Mouse (Mus musculus): ENCODE measurements around the gene Satb1. TPM values are rescaled to one million over a fixed set of nuclear protein-coding genes. Genes with fewer than 3 reads are reported as not detected.

The Satb1 gene
- polyA plus RNA-seq, 1 experiment from 2014 or later: 19.7 TPM

- H3K9me3 ChIP-seq: no peaks in the 10 kb centered on the region
- no peak overlapping the region for H3K27ac ChIP-seq
- H3K4me1 ChIP-seq: peaks cover 15% of the 10 kb centered on the region
- DNase-seq (ENCODE audit: extremely low spot score, low spot score): no peak
- H3K4me3 ChIP-seq: no peak overlapping the region
- peaks cover 55% of the 10 kb centered on the region for H3K36me3 ChIP-seq (replicated peaks)
- WGBS: 79% methylated on average over 2 of the region's 2 CpGs
- H3K27me3 ChIP-seq (ENCODE audit: poor library complexity, severe bottlenecking): no peaks in the 10 kb centered on the region
Observed at GRCm38 (mm10) chr17:51786050-51786449, 47.0 kb downstream of the Satb1 start.

- 90% methylated on average over 9 of the region's 9 CpGs for WGBS
- Histone ChIP-seq H3K4me1 (peaks cover 5% of the 10 kb centered on the region), H3K27me3 (ENCODE audit: poor library complexity, severe bottlenecking) (no peaks in the 10 kb centered on the region), H3K27ac (no peak overlapping the region), H3K9me3 (no peaks in the 10 kb centered on the region), H3K4me3 (no peak overlapping the region), H3K36me3 (replicated peaks) (peaks cover 55% of the 10 kb centered on the region)
- DNase-seq (ENCODE audit: extremely low spot score, low spot score): no peak
Observed at GRCm38 (mm10) chr17:51784935-51785334, 48.2 kb downstream of the Satb1 start.

- DNase-seq (ENCODE audit: extremely low spot score, low spot score): no peak
- no peaks in the 10 kb centered on the region for H3K27me3 ChIP-seq (ENCODE audit: poor library complexity, severe bottlenecking)
- 91% methylated on average over 8 of the region's 8 CpGs for WGBS
- no peaks in the 10 kb centered on the region for H3K4me1 ChIP-seq
- H3K4me3 ChIP-seq: no peak overlapping the region
- no peak overlapping the region for H3K27ac ChIP-seq
- H3K9me3 ChIP-seq: no peaks in the 10 kb centered on the region
- peaks cover 50% of the 10 kb centered on the region for H3K36me3 ChIP-seq (replicated peaks)
Observed at GRCm38 (mm10) chr17:51783591-51784279, 49.4 kb downstream of the Satb1 start.

GRCm38 (mm10) chr17:51780036-51780435 is 53.1 kb downstream of the Satb1 start:
- no peak for DNase-seq (ENCODE audit: extremely low spot score, low spot score)
- Histone ChIP-seq H3K27ac (no peak overlapping the region), H3K4me3 (no peak overlapping the region), H3K27me3 (ENCODE audit: poor library complexity, severe bottlenecking) (no peaks in the 10 kb centered on the region), H3K4me1 (peaks cover 7% of the 10 kb centered on the region), H3K9me3 (no peaks in the 10 kb centered on the region), H3K36me3 (replicated peaks) (peaks cover 40% of the 10 kb centered on the region)
- WGBS: 93% methylated on average over 11 of the region's 11 CpGs

GRCm38 (mm10) chr17:51778961-51779360 is 54.1 kb downstream of the Satb1 start:
- Histone ChIP-seq H3K4me1 (peaks cover 7% of the 10 kb centered on the region), H3K4me3 (no peak overlapping the region), H3K9me3 (no peaks in the 10 kb centered on the region), H3K36me3 (replicated peaks) (peaks cover 37% of the 10 kb centered on the region), H3K27ac (no peak overlapping the region), H3K27me3 (ENCODE audit: poor library complexity, severe bottlenecking) (no peaks in the 10 kb centered on the region)
- 82% methylated on average over 2 of the region's 2 CpGs for WGBS
- DNase-seq (ENCODE audit: extremely low spot score, low spot score): no peak

- no peak for DNase-seq (ENCODE audit: extremely low spot score, low spot score)
- WGBS: 97% methylated on average over 1 of the region's 1 CpGs
Observed at GRCm38 (mm10) chr17:51777813-51778212, 55.3 kb downstream of the Satb1 start.

GRCm38 (mm10) chr17:51775070-51775881 is 57.8 kb downstream of the Satb1 start:
- no peaks in the 10 kb centered on the region for H3K9me3 ChIP-seq
- 71% methylated on average over 18 of the region's 18 CpGs for WGBS
- no peak for DNase-seq (ENCODE audit: extremely low spot score, low spot score)
- H3K27ac ChIP-seq: 0 out of 2 replicates have a peak overlapping the region, but pooled peaks have one; percentile 51
- no peak overlapping the region for H3K4me3 ChIP-seq
- H3K36me3 ChIP-seq (replicated peaks): peaks cover 31% of the 10 kb centered on the region
- no peaks in the 10 kb centered on the region for H3K27me3 ChIP-seq (ENCODE audit: poor library complexity, severe bottlenecking)
- peaks cover 7% of the 10 kb centered on the region for H3K4me1 ChIP-seq

More at GRCm38 (mm10) chr17:51777813-51778212, 55.3 kb downstream of the Satb1 start:
- no peak overlapping the region for H3K27ac ChIP-seq
- peaks cover 37% of the 10 kb centered on the region for H3K36me3 ChIP-seq (replicated peaks)
- no peak overlapping the region for H3K4me3 ChIP-seq
- peaks cover 7% of the 10 kb centered on the region for H3K4me1 ChIP-seq
- no peaks in the 10 kb centered on the region for H3K9me3 ChIP-seq
- no peaks in the 10 kb centered on the region for H3K27me3 ChIP-seq (ENCODE audit: poor library complexity, severe bottlenecking)

GRCm38 (mm10) chr17:51763600-51763999 is 69.5 kb downstream of the Satb1 start:
- no peak for DNase-seq (ENCODE audit: extremely low spot score, low spot score)
- Histone ChIP-seq H3K9me3 (no peaks in the 10 kb centered on the region), H3K27ac (no peak overlapping the region), H3K36me3 (replicated peaks) (peaks cover 51% of the 10 kb centered on the region), H3K4me3 (no peak overlapping the region), H3K4me1 (peaks cover 14% of the 10 kb centered on the region), H3K27me3 (ENCODE audit: poor library complexity, severe bottlenecking) (no peaks in the 10 kb centered on the region)
- 93% methylated on average over 8 of the region's 8 CpGs for WGBS

GRCm38 (mm10) chr17:51762503-51762902 is 70.6 kb downstream of the Satb1 start:
- H3K27ac ChIP-seq: no peak overlapping the region
- no peak overlapping the region for H3K4me3 ChIP-seq
- DNase-seq (ENCODE audit: extremely low spot score, low spot score): no peak
- H3K27me3 ChIP-seq (ENCODE audit: poor library complexity, severe bottlenecking): no peaks in the 10 kb centered on the region
- H3K9me3 ChIP-seq: no peaks in the 10 kb centered on the region
- peaks cover 54% of the 10 kb centered on the region for H3K36me3 ChIP-seq (replicated peaks)
- H3K4me1 ChIP-seq: peaks cover 14% of the 10 kb centered on the region
- 86% methylated on average over 7 of the region's 7 CpGs for WGBS

GRCm38 (mm10) chr17:51760997-51761655 is 72.0 kb downstream of the Satb1 start:
- WGBS: 85% methylated on average over 17 of the region's 17 CpGs
- Histone ChIP-seq H3K4me1 (peaks cover 14% of the 10 kb centered on the region), H3K4me3 (no peak overlapping the region), H3K36me3 (replicated peaks) (peaks cover 52% of the 10 kb centered on the region), H3K27ac (no peak overlapping the region), H3K27me3 (ENCODE audit: poor library complexity, severe bottlenecking) (no peaks in the 10 kb centered on the region), H3K9me3 (no peaks in the 10 kb centered on the region)
- DNase-seq (ENCODE audit: extremely low spot score, low spot score): no peak

GRCm38 (mm10) chr17:51760251-51760887 is 72.7 kb downstream of the Satb1 start:
- Histone ChIP-seq H3K4me1 (peaks cover 14% of the 10 kb centered on the region), H3K4me3 (no peak overlapping the region), H3K27ac (no peak overlapping the region), H3K9me3 (no peaks in the 10 kb centered on the region), H3K27me3 (ENCODE audit: poor library complexity, severe bottlenecking) (no peaks in the 10 kb centered on the region), H3K36me3 (replicated peaks) (peaks cover 45% of the 10 kb centered on the region)
- no peak for DNase-seq (ENCODE audit: extremely low spot score, low spot score)
- 75% methylated on average over 17 of the region's 17 CpGs for WGBS

GRCm38 (mm10) chr17:51759509-51759908 is 73.6 kb downstream of the Satb1 start:
- Histone ChIP-seq H3K27ac (no peak overlapping the region), H3K4me1 (peaks cover 14% of the 10 kb centered on the region), H3K36me3 (replicated peaks) (peaks cover 41% of the 10 kb centered on the region), H3K4me3 (no peak overlapping the region), H3K9me3 (no peaks in the 10 kb centered on the region), H3K27me3 (ENCODE audit: poor library complexity, severe bottlenecking) (no peaks in the 10 kb centered on the region)
- DNase-seq (ENCODE audit: extremely low spot score, low spot score): no peak
- WGBS: 88% methylated on average over 4 of the region's 4 CpGs
